Mouse (Mus musculus) kidney, embryonic 14.5 days (tissue): ENCODE results near the gene Zmiz1. TPM values are rescaled to one million over a fixed set of nuclear protein-coding genes. Genes with fewer than 3 reads are reported as not detected.

Experiments used
- ATAC-seq: fragments of 200-750 bp; cut with Nextera tagmentation; 2 replicates; pipeline ENCODE4 v1.8.0; 2017; ENCODE audit warnings: moderate number of reproducible peaks, mild to moderate bottlenecking, moderate TSS enrichment, moderate library complexity; ENCODE audit not compliant: low FRiP score, low TSS enrichment
- H3K27ac ChIP-seq: fragments of 300-500 bp; sonication (generic); 2 replicates; pipeline ENCODE4 v1.5.1; 2014; ENCODE audit warnings: low read depth, mild to moderate bottlenecking, low read length, moderate library complexity, mixed read lengths
- H3K27me3 ChIP-seq: fragments of 300-500 bp; sonication (generic); 2 replicates; pipeline ENCODE4 v1.6.1; 2014; ENCODE audit warnings: mild to moderate bottlenecking, low read length; ENCODE audit not compliant: control insufficient read depth, insufficient read depth
- H3K36me3 ChIP-seq: fragments of 300-500 bp; sonication (generic); 2 replicates; pipeline ENCODE4 v1.6.1; 2014; ENCODE audit warnings: low read length, mixed read lengths; ENCODE audit not compliant: control insufficient read depth, insufficient read depth
- H3K4me1 ChIP-seq: fragments of 300-500 bp; sonication (generic); 2 replicates; pipeline ENCODE4 v1.6.1; 2014; ENCODE audit warnings: low read length, mixed read lengths; ENCODE audit not compliant: control insufficient read depth, insufficient read depth
- H3K4me2 ChIP-seq: fragments of 300-500 bp; sonication (generic); replicated peaks from 2 replicates; pipeline ENCODE4 v1.6.1; 2014; ENCODE audit warnings: low read depth, mild to moderate bottlenecking, low read length
- H3K4me3 ChIP-seq: fragments of 300-500 bp; sonication (generic); 2 replicates; pipeline ENCODE4 v1.5.1; 2014; ENCODE audit warnings: mild to moderate bottlenecking, low read length
- H3K9ac ChIP-seq: fragments of 300-500 bp; sonication (generic); 2 replicates; pipeline ENCODE4 v1.6.1; 2014; ENCODE audit warnings: low read depth, mild to moderate bottlenecking, low read length, moderate library complexity
- H3K9me3 ChIP-seq: fragments of 300-500 bp; sonication (generic); 2 replicates; pipeline ENCODE4 v1.6.1; 2016; ENCODE audit warnings: low read length; ENCODE audit not compliant: control insufficient read depth
- WGBS: fragments of 180-500 bp; shearing (Covaris S2); extraction: QIAGEN DNeasy Blood & Tissue Kit; methylation state at CpG from one replicate; pipeline ENCODE4 v1.1.7; 2014; 5-methylcytosine and 5-hydroxymethylcytosine counted together
- polyA plus RNA-seq: library from polyadenylated mRNA; unstranded; fragments of >200 nt; fragmentation: Nextera tagmentation; extraction: Ambion mirVana; gene quantifications from 2 replicates; pipeline ENCODE4 v1.2.1, GENCODE M21; 2014

Gene Zmiz1
- polyA plus RNA-seq, 1 experiment from 2014 or later: 57.3 TPM

GRCm38 (mm10) chr14:25611159-25611697 is 152.2 kb downstream of the Zmiz1 start:
- no peak overlapping the region for H3K4me3 ChIP-seq
- 0 out of 2 replicates have a peak overlapping the region, but pooled peaks have one; percentile 20 for H3K9ac ChIP-seq
- H3K27ac ChIP-seq: peak overlapping the region; percentile 47; the same call in 1 of the 2 replicates
- peaks cover 58% of the 10 kb centered on the region for H3K4me1 ChIP-seq
- no peaks in the 10 kb centered on the region; the same call in 1 of the 2 replicates for H3K36me3 ChIP-seq
- 40% methylated on average over 9 of the region's 9 CpGs for WGBS
- peak overlapping the region; percentile 12; the same call in 1 of the 2 replicates for H3K4me2 ChIP-seq
- no peaks in the 10 kb centered on the region for H3K27me3 ChIP-seq
- H3K9me3 ChIP-seq: no peaks in the 10 kb centered on the region
- no peak for ATAC-seq

GRCm38 (mm10) chr14:25611815-25612698 is 153.1 kb downstream of the Zmiz1 start:
- Histone ChIP-seq H3K4me3 (no peak overlapping the region), H3K4me1 (peaks cover 59% of the 10 kb centered on the region), H3K9ac (no peak overlapping the region), H3K27ac (peak overlapping the region; percentile 47; the same call in 1 of the 2 replicates), H3K27me3 (no peaks in the 10 kb centered on the region), H3K36me3 (no peaks in the 10 kb centered on the region; the same call in 1 of the 2 replicates), H3K4me2 (no peak overlapping the region), H3K9me3 (no peaks in the 10 kb centered on the region)
- 29% methylated on average over 10 of the region's 10 CpGs for WGBS
- ATAC-seq: no peak

- Histone ChIP-seq H3K27me3 (no peaks in the 10 kb centered on the region), H3K4me3 (no peak overlapping the region), H3K9ac (no peak overlapping the region), H3K9me3 (no peaks in the 10 kb centered on the region), H3K4me1 (peaks cover 50% of the 10 kb centered on the region), H3K27ac (no peak overlapping the region), H3K4me2 (no peak overlapping the region), H3K36me3 (peaks cover 6% of the 10 kb centered on the region; the same call in 1 of the 2 replicates)
- WGBS: 85% methylated on average over 8 of the region's 8 CpGs
- no peak for ATAC-seq
These were observed 155.1 kb downstream of the Zmiz1 start for GRCm38 (mm10) chr14:25613942-25614575.

- no peak for ATAC-seq
- H3K36me3 ChIP-seq: peaks cover 10% of the 10 kb centered on the region; the same call in 1 of the 2 replicates
- H3K9me3 ChIP-seq: no peaks in the 10 kb centered on the region
- H3K4me2 ChIP-seq: no peak overlapping the region
- no peak overlapping the region for H3K9ac ChIP-seq
- no peak overlapping the region for H3K4me3 ChIP-seq
- no peak overlapping the region for H3K27ac ChIP-seq
- peaks cover 49% of the 10 kb centered on the region for H3K4me1 ChIP-seq
- WGBS: 54% methylated on average over 5 of the region's 5 CpGs
- no peaks in the 10 kb centered on the region for H3K27me3 ChIP-seq
These were observed 155.7 kb downstream of the Zmiz1 start for GRCm38 (mm10) chr14:25614684-25615083.

- Histone ChIP-seq H3K36me3 (peaks cover 10% of the 10 kb centered on the region; the same call in 1 of the 2 replicates), H3K4me3 (no peak overlapping the region), H3K9ac (no peak overlapping the region), H3K27ac (no peak overlapping the region), H3K9me3 (no peaks in the 10 kb centered on the region), H3K4me2 (no peak overlapping the region), H3K4me1 (peaks cover 40% of the 10 kb centered on the region), H3K27me3 (no peaks in the 10 kb centered on the region)
- ATAC-seq: no peak
- WGBS: 84% methylated on average over 8 of the region's 8 CpGs
These were observed 156.6 kb downstream of the Zmiz1 start for GRCm38 (mm10) chr14:25615602-25616001.

- peaks cover 10% of the 10 kb centered on the region; the same call in 1 of the 2 replicates for H3K36me3 ChIP-seq
These were observed 157.2 kb downstream of the Zmiz1 start for GRCm38 (mm10) chr14:25616009-25616723.

GRCm38 (mm10) chr14:25617264-25617663 is 158.3 kb downstream of the Zmiz1 start:
- Histone ChIP-seq H3K4me2 (no peak overlapping the region), H3K4me1 (peaks cover 29% of the 10 kb centered on the region), H3K36me3 (peaks cover 10% of the 10 kb centered on the region; the same call in 1 of the 2 replicates), H3K4me3 (no peak overlapping the region), H3K27me3 (no peaks in the 10 kb centered on the region), H3K27ac (no peak overlapping the region), H3K9ac (no peak overlapping the region), H3K9me3 (no peaks in the 10 kb centered on the region)
- 50% methylated on average over 4 of the region's 4 CpGs for WGBS
- no peak for ATAC-seq

More at GRCm38 (mm10) chr14:25616009-25616723, 157.2 kb downstream of the Zmiz1 start:
- Histone ChIP-seq H3K4me1 (peaks cover 34% of the 10 kb centered on the region), H3K27ac (0 out of 2 replicates have a peak overlapping the region, but pooled peaks have one; percentile 6), H3K27me3 (no peaks in the 10 kb centered on the region), H3K9ac (no peak overlapping the region), H3K4me3 (no peak overlapping the region), H3K9me3 (no peaks in the 10 kb centered on the region), H3K4me2 (no peak overlapping the region)
- ATAC-seq: no peak
- 72% methylated on average over 15 of the region's 15 CpGs for WGBS

- Histone ChIP-seq H3K36me3 (peaks cover 12% of the 10 kb centered on the region; the same call in 1 of the 2 replicates), H3K4me2 (no peak overlapping the region), H3K9me3 (no peaks in the 10 kb centered on the region), H3K27ac (no peak overlapping the region), H3K4me1 (peaks cover 38% of the 10 kb centered on the region), H3K9ac (no peak overlapping the region), H3K4me3 (no peak overlapping the region), H3K27me3 (no peaks in the 10 kb centered on the region)
- ATAC-seq: no peak
- WGBS: 75% methylated on average over 4 of the region's 4 CpGs
These were observed 160.2 kb downstream of the Zmiz1 start for GRCm38 (mm10) chr14:25619066-25619762.
